Mouse (Mus musculus): Measurements from ENCODE around the gene Fcgbp. TPM values are rescaled to one million over a fixed set of nuclear protein-coding genes. Genes with fewer than 3 reads are reported as not detected.
A peak's percentile ranks its signal among the peaks of the same experiment; 100 is the strongest.

Gene Fcgbp
- total RNA-seq (2014; rRNA removed) (0.07 and 0.74 TPM in 2 replicates), polyA plus RNA-seq (2012; rRNA removed) (1.2 and 1.4 TPM in 2 replicates)

DNA sequence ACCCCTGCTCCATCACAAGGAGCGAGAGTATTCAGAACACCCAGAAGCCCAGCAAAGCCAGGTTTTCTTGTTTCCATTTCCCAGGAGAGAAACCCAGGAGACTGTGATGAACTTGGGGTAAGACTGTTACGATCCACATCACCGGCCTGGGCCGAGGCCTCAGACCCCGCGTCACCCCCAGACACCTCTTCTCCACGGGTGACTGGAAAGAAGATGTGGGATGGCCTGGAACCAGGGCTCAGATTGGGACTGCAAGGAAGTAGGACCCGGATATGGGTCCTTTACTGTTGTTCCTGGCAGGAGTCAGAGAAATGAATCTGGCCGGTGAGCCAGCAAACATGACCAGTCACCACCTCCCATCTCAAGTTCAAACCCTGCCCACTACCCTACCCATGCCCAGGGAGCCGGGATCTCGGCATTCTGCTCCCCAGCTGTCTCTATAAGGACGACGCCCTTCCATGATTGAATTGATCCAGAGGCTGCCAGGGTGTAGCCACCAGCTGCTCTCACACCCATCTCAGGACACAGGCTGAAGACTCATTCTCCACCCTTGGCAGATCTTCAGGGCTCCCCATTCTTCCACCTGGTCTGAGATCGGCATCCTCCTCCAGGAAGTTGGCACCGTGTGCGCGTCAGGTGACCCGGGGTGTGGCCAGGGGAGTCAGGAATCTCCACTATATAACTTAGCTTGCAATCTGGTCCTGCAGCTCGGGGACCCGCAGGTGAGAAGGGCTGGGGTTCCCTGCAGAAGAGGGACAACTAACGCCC, at the start of gene Fcgbp:
Gene Fcgbp (plus strand): TSS at position 706 of the 768 bp plus-strand sequence.
- H3K4me1 ChIP-seq (ENCODE audit: control insufficient read depth, insufficient read depth, low read length): no peaks in the 10 kb centered on the region
- no peak for TF ChIP-seq CTCF (IDR thresholded peaks at IDR 0.05; ENCODE audit: low read depth, low read length)
- no peak for TF ChIP-seq POLR2A (IDR thresholded peaks at IDR 0.05; ENCODE audit: extremely low read depth, insufficient read depth, low read length)
- no peaks in the 10 kb centered on the region for H3K27me3 ChIP-seq (ENCODE audit: control insufficient read depth, insufficient read depth, low read length)
- H3K36me3 ChIP-seq (ENCODE audit: control insufficient read depth, insufficient read depth, low read length): no peaks in the 10 kb centered on the region
- no peak within 1 kb of the TSS for H3K4me3 ChIP-seq (ENCODE audit: insufficient read depth, low read depth, low read length)
- WGBS: 85% methylated on average over 21 of the region's 21 CpGs
- H3K27ac ChIP-seq (replicated peaks; ENCODE audit: insufficient read depth, low read depth, low read length): no peak within 1 kb of the TSS
- H3K9ac ChIP-seq (ENCODE audit: low read depth, low read length): no peak within 1 kb of the TSS
- H3K79me2 ChIP-seq (ENCODE audit: control insufficient read depth, insufficient read depth, low read length): no peaks in the 10 kb centered on the region
- no peak for DNase-seq (ENCODE audit: extremely low read depth, low read depth, low spot score)

DNA sequence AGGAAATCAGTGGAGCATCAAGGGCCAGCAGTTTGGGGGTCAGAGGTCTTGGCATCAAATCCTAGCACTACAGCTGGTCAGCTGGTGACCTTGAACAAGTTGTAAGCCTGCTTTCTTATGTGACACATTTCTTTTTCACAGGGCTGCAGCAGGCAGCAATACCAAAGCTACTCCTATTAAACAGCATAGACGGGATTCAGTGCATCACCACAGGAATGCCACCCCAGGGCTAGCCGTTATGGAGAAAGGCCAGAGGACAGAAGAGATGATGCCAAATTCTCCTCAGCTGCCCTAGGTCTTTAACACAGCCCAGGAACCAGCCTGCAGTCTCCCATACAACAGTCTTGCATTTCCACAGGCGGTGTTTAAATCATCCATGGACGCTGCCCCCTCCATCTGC, 26.5 kb upstream of the Fcgbp start:
- H3K4me1 ChIP-seq (ENCODE audit: control insufficient read depth, insufficient read depth, low read length): peaks cover 4% of the 10 kb centered on the region; the same call in 1 of the 2 replicates
- no peak for DNase-seq (ENCODE audit: extremely low read depth, low read depth, low spot score)
- no peak overlapping the region for H3K9ac ChIP-seq (ENCODE audit: low read depth, low read length)
- no peak for TF ChIP-seq POLR2A (IDR thresholded peaks at IDR 0.05; ENCODE audit: extremely low read depth, insufficient read depth, low read length)
- no peak for TF ChIP-seq CTCF (IDR thresholded peaks at IDR 0.05; ENCODE audit: low read depth, low read length)
- H3K36me3 ChIP-seq (ENCODE audit: control insufficient read depth, insufficient read depth, low read length): peaks cover 45% of the 10 kb centered on the region
- H3K79me2 ChIP-seq (ENCODE audit: control insufficient read depth, insufficient read depth, low read length): peaks cover 2% of the 10 kb centered on the region; the same call in 1 of the 2 replicates
- H3K4me3 ChIP-seq (ENCODE audit: insufficient read depth, low read depth, low read length): no peak overlapping the region
- H3K27me3 ChIP-seq (ENCODE audit: control insufficient read depth, insufficient read depth, low read length): no peaks in the 10 kb centered on the region
- WGBS: 93% methylated on average over 4 of the region's 4 CpGs
- H3K27ac ChIP-seq (replicated peaks; ENCODE audit: insufficient read depth, low read depth, low read length): no peak overlapping the region

GRCm38 (mm10) chr7:28049476-28050409, 21.3 kb upstream of the Fcgbp start, which contains the start of gene Psmc4:
Gene Psmc4, minus strand, starts transcription at chr7:28050101.
- Histone ChIP-seq H3K4me3 (ENCODE audit: insufficient read depth, low read depth, low read length) (peak within 1 kb of the TSS; percentile 87), H3K9ac (ENCODE audit: low read depth, low read length) (peak within 1 kb of the TSS; percentile 89), H3K36me3 (ENCODE audit: control insufficient read depth, insufficient read depth, low read length) (peaks cover 21% of the 10 kb centered on the region), H3K27me3 (ENCODE audit: control insufficient read depth, insufficient read depth, low read length) (no peaks in the 10 kb centered on the region), H3K27ac (replicated peaks; ENCODE audit: insufficient read depth, low read depth, low read length) (peak within 1 kb of the TSS; percentile 84), H3K4me1 (ENCODE audit: control insufficient read depth, insufficient read depth, low read length) (peaks cover 16% of the 10 kb centered on the region; the same call in 1 of the 2 replicates), H3K79me2 (ENCODE audit: control insufficient read depth, insufficient read depth, low read length) (peaks cover 5% of the 10 kb centered on the region; the same call in 1 of the 2 replicates)
- peak; percentile 95 for DNase-seq (ENCODE audit: extremely low read depth, low read depth, low spot score)
- TF ChIP-seq CTCF (IDR thresholded peaks at IDR 0.05; ENCODE audit: low read depth, low read length): peak; percentile 89
- peak; percentile 71 for TF ChIP-seq POLR2A (IDR thresholded peaks at IDR 0.05; ENCODE audit: extremely low read depth, insufficient read depth, low read length)
- under 1% methylated on average over 52 of the region's 52 CpGs for WGBS

DNA sequence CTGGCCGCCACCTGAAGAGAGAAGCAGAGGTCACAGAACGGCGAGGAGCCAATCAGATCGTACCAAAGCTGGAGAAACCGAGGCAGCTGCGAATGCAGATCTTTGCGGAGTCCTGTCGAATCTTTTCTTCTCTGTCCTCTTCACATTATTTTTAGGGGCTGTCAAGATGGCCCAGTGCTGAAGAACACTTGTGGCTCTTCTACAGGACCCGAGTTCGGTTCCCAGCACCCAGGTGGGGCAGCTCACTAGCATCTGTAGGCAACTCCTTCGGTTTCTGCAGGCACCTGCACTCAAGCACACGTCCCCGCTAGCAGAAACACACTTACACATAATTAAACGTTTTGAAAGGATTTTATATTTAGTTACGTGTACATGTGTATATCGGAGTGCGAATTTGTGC, 20.5 kb upstream of the Fcgbp start:
- no peak for TF ChIP-seq CTCF (IDR thresholded peaks at IDR 0.05; ENCODE audit: low read depth, low read length)
- TF ChIP-seq POLR2A (IDR thresholded peaks at IDR 0.05; ENCODE audit: extremely low read depth, insufficient read depth, low read length): no peak
- Histone ChIP-seq H3K27me3 (ENCODE audit: control insufficient read depth, insufficient read depth, low read length) (no peaks in the 10 kb centered on the region), H3K36me3 (ENCODE audit: control insufficient read depth, insufficient read depth, low read length) (peaks cover 21% of the 10 kb centered on the region), H3K4me1 (ENCODE audit: control insufficient read depth, insufficient read depth, low read length) (peaks cover 19% of the 10 kb centered on the region; the same call in 1 of the 2 replicates), H3K27ac (replicated peaks; ENCODE audit: insufficient read depth, low read depth, low read length) (no peak overlapping the region), H3K9ac (ENCODE audit: low read depth, low read length) (no peak overlapping the region), H3K79me2 (ENCODE audit: control insufficient read depth, insufficient read depth, low read length) (peaks cover 5% of the 10 kb centered on the region; the same call in 1 of the 2 replicates), H3K4me3 (ENCODE audit: insufficient read depth, low read depth, low read length) (no peak overlapping the region)
- WGBS: 60% methylated on average over 17 of the region's 17 CpGs
- no peak for DNase-seq (ENCODE audit: extremely low read depth, low read depth, low spot score)

DNA sequence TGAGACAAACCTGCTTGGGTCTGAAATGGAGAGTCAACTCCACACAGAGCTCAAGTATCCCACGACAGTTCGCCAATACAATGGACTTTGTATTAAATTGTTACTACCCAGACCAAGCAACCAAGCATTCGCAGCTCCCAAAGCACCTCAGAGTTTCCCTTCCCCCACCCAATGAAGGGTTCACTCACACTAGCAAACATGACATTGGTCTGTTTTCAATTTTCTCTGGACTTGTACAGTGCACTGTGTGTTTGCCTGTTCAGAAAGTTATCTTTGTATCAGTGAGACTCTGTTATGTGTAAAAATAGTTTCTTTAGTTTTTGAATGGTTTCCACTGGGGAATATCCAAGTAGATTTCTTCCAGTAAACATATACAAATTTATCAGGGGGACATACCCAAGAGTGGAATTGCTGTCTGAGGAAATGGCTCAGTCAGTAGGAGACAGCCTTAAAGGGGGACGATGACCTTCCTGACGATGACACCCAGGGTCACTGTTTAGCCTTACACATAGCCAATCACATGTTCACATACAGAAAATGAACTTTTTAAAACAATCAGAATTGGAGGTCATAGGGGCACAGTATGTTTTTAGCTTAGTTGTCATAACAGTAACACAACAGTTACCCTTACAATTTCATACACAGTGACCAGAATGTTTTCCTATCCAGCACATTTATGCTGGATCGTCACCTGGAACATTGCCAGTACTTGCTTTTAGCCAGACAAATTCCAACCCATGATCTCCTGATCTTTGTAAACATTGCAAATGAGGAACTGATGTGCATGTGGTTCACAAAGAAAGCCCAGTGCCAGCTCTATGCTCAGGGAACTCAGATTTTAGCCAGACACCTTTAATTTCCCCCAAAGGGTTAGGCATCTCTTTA, 17.7 kb upstream of the Fcgbp start:
- H3K36me3 ChIP-seq (ENCODE audit: control insufficient read depth, insufficient read depth, low read length): peaks cover 3% of the 10 kb centered on the region
- peaks cover 5% of the 10 kb centered on the region; the same call in 1 of the 2 replicates for H3K79me2 ChIP-seq (ENCODE audit: control insufficient read depth, insufficient read depth, low read length)
- peaks cover 19% of the 10 kb centered on the region; the same call in 1 of the 2 replicates for H3K4me1 ChIP-seq (ENCODE audit: control insufficient read depth, insufficient read depth, low read length)
- peak; percentile 96 for DNase-seq (ENCODE audit: extremely low read depth, low read depth, low spot score)
- H3K4me3 ChIP-seq (ENCODE audit: insufficient read depth, low read depth, low read length): no peak overlapping the region
- H3K27me3 ChIP-seq (ENCODE audit: control insufficient read depth, insufficient read depth, low read length): no peaks in the 10 kb centered on the region
- TF ChIP-seq POLR2A (IDR thresholded peaks at IDR 0.05; ENCODE audit: extremely low read depth, insufficient read depth, low read length): no peak
- no peak for TF ChIP-seq CTCF (IDR thresholded peaks at IDR 0.05; ENCODE audit: low read depth, low read length)
- H3K27ac ChIP-seq (replicated peaks; ENCODE audit: insufficient read depth, low read depth, low read length): peak overlapping the region; percentile 97
- H3K9ac ChIP-seq (ENCODE audit: low read depth, low read length): no peak overlapping the region; the same call in 1 of the 2 replicates
- 14% methylated on average over 6 of the region's 6 CpGs for WGBS
